Mouse (Mus musculus) neutrophil, adult 59 days (primary cell): ENCODE results near the gene Gm8332. TPM values are rescaled to one million over a fixed set of nuclear protein-coding genes. Genes with fewer than 3 reads are reported as not detected.

Source experiments
- total RNA-seq, 2 experiments: library from RNA; stranded (reverse); gene quantifications; 1 replicate in 1 of 2; 2 replicates in 1 of 2; pipeline ENCODE4 v1.2.4; 2023

Gene Gm8332
- total RNA-seq: not detected

DNA sequence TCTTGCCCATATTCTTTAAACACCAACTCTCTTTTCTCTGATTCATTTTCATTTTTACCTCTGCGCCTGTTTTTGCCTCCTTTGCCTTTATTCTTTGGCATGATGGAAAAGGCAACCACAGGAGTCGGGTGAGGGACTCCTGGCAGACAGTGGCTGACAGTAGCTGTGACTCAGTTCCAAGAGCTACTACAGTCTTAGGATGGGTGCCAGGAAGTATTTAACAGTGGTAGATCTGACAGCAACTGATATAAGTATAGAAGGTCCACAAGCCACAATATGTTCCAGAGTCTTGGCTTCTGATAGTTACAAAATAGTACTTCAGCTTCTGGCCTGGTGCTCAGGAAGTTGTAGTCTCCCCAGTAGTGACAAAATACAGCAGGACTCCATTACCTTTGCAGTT is at the start of gene Gm8332:
Gene Gm8332 (minus strand): TSS at position 101 of the 400 bp plus-strand sequence.

DNA sequence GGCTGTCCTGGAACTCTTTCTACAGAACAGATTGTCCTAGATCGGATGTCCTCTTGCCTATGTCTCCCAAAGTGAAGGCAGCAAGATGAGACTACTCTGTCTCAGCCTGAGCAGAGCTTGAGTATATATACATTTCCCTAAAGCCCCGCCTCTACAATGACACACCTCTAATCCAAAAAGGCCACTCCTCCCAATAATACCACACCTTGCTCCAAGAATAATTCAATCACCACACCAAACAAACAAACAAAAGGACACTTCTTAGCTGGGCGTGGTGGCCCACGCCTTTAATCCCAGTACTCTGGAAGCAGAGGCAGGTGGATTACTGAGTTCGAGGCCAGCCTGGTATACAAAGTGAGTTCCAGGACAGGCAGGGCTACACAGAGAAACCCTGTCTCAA is 24.5 kb upstream of the Gm8332 start, which contains the start of gene Gm5662:
Gene Gm5662 (minus strand): TSS at position 101 of the 400 bp plus-strand sequence.

Other genes starting within 250 kb of the Gm8332 start
- not detected for gene Gm2075, start 238.3 kb downstream of the Gm8332 start, total RNA-seq
- gene Gm6803, start 231.3 kb downstream of the Gm8332 start, total RNA-seq: not detected
- gene Gm2056, start 223.1 kb downstream of the Gm8332 start, total RNA-seq: not detected
- not detected for gene Gm16368, start 166.4 kb downstream of the Gm8332 start, total RNA-seq
- not detected for gene Gm10436, start 68.0 kb downstream of the Gm8332 start, total RNA-seq
- not detected for gene Gm5662, start 24.4 kb upstream of the Gm8332 start, total RNA-seq
- gene Gm5039, start 73.9 kb upstream of the Gm8332 start, total RNA-seq: not detected
- 1 to 10 TPM; 4.8 to 7.5 TPM for gene Adck1, start 110.5 kb upstream of the Gm8332 start, total RNA-seq